Mouse (Mus musculus) inflammation-experienced regulatory T-cells, adult 16 weeks (primary cell): ENCODE data around the gene Gm5244. TPM values are rescaled to one million over a fixed set of nuclear protein-coding genes. Genes with fewer than 3 reads are reported as not detected.

Experiments
- polyA plus RNA-seq: library from polyadenylated mRNA; unstranded; fragments of 100-300 nt; shearing (Covaris generic); gene quantifications from one replicate; pipeline ENCODE4 v1.2.1, GENCODE M21; 2017

Gm5244 gene
- not detected for polyA plus RNA-seq

GRCm38 (mm10) chr19:12846382-12846781 is at the start of gene Gm5244:
Gene Gm5244, plus strand, starts transcription at chr19:12846682.

GRCm38 (mm10) chr19:12856983-12857382 is 10.5 kb downstream of the Gm5244 start, which contains the start of gene Olfr1444:
Gene Olfr1444, plus strand, starts transcription at chr19:12857283.

GRCm38 (mm10) chr19:12883555-12883954 is 37.1 kb downstream of the Gm5244 start, which contains the start of gene Olfr1445:
Gene Olfr1445, plus strand, starts transcription at chr19:12883855.

GRCm38 (mm10) chr19:12893424-12893823 is 46.9 kb downstream of the Gm5244 start, which contains the start of gene Olfr1446:
Gene Olfr1446, minus strand, starts transcription at chr19:12893524.

Other genes starting within 250 kb of the Gm5244 start
- not detected for gene Gm4952, start 246.7 kb upstream of the Gm5244 start, polyA plus RNA-seq
- not detected for gene Glyat, start 213.4 kb upstream of the Gm5244 start, polyA plus RNA-seq
- not detected for gene Olfr1442, start 176.2 kb upstream of the Gm5244 start, polyA plus RNA-seq
- not detected for gene Olfr1443, start 168.6 kb upstream of the Gm5244 start, polyA plus RNA-seq
- gene Keg1, start 150.9 kb upstream of the Gm5244 start, polyA plus RNA-seq = not detected
- 1.1 TPM for gene Cntf, start 81.0 kb upstream of the Gm5244 start, polyA plus RNA-seq
- gene Zfp91, start 50.6 kb upstream of the Gm5244 start, polyA plus RNA-seq = 8.7 TPM
- gene Lpxn, start 50.5 kb upstream of the Gm5244 start, polyA plus RNA-seq = 291 TPM
- gene Olfr1444, start 10.6 kb downstream of the Gm5244 start, polyA plus RNA-seq = 0.68 TPM
- gene Olfr1445, start 37.2 kb downstream of the Gm5244 start, polyA plus RNA-seq = not detected
- gene Olfr1446, start 46.8 kb downstream of the Gm5244 start, polyA plus RNA-seq = not detected
- gene Olfr1447, start 57.1 kb downstream of the Gm5244 start, polyA plus RNA-seq = not detected
- not detected for gene Olfr1448, start 77.7 kb downstream of the Gm5244 start, polyA plus RNA-seq
- gene Olfr1449, start 84.2 kb downstream of the Gm5244 start, polyA plus RNA-seq = not detected
- not detected for gene Olfr1450, start 103.6 kb downstream of the Gm5244 start, polyA plus RNA-seq
- not detected for gene Olfr1451, start 148.3 kb downstream of the Gm5244 start, polyA plus RNA-seq
- gene Olfr1453, start 181.6 kb downstream of the Gm5244 start, polyA plus RNA-seq = 0.32 TPM
- not detected for gene Olfr1454, start 213.9 kb downstream of the Gm5244 start, polyA plus RNA-seq